Mouse (Mus musculus): ENCODE measurements at regions not wholly inside any gene's neighbourhood (a gene's known extent, or its start where the extent isn't known, plus 50 kb on each side); places are given as distances from the start of the nearest gene placed in this dataset.

DNA sequence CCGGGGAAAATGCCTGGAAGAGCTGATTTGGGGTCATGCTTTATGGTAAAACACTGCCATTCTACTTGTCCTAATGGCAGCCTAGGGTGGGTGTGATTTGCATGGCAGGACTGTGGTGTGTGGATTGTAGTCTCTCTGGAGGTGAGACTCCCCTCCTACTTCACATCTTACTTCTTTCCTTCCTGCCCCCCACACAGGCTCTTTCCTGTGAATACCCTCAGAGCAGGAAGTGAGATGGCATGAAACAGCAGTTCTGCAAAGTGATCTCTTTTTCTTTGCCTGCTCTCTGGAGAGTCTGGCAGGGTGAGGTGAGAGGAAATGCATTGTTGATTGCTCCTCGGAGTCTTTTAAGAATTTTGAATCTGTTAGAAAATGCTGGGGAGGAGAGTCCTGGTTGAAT lies 104.7 kb upstream of the Mamld1 start:
- H3K4me3 ChIP-seq (ENCODE audit: insufficient read depth, low read length): no peak overlapping the region

DNA sequence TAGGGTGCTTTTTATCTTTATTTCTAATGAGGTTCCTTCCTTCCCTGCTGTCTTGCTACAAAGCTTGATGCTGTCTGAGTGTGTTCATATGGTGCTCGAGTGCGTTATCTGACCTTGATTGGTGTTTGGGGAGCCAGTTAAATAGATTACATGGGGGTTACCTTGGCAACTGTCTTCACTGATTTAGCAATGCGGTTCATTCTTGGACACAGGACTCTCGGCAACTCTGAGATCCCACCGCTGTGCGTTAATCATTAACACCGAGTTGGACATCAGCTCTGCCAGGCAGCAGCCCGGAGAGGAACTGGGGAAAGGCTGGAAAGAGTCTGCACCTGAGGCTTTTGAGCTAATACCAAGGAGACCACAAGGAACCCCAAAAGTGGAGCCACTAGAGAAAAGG lies 104.0 kb upstream of the Mamld1 start:
- Histone ChIP-seq H3K4me3 (ENCODE audit: insufficient read depth, low read length) (no peak overlapping the region), H3K27ac (ENCODE audit: insufficient read depth, low read depth, low read length) (no peak overlapping the region), H3K4me1 (ENCODE audit: control insufficient read depth, insufficient read depth, low read length) (no peaks in the 10 kb centered on the region)
- TF ChIP-seq POLR2A (IDR thresholded peaks at IDR 0.05; ENCODE audit: borderline replicate concordance, low read depth, low read length) (no peak), CTCF (IDR thresholded peaks at IDR 0.05; ENCODE audit: low read depth, low read length) (no peak)

More for the DNA sequence above, 104.7 kb upstream of the Mamld1 start:
- no peak for TF ChIP-seq CTCF (IDR thresholded peaks at IDR 0.05; ENCODE audit: low read depth, low read length)
- TF ChIP-seq POLR2A (IDR thresholded peaks at IDR 0.05; ENCODE audit: borderline replicate concordance, low read depth, low read length): no peak
- H3K27ac ChIP-seq (ENCODE audit: insufficient read depth, low read depth, low read length): no peak overlapping the region
- H3K4me1 ChIP-seq (ENCODE audit: control insufficient read depth, insufficient read depth, low read length): no peaks in the 10 kb centered on the region

DNA sequence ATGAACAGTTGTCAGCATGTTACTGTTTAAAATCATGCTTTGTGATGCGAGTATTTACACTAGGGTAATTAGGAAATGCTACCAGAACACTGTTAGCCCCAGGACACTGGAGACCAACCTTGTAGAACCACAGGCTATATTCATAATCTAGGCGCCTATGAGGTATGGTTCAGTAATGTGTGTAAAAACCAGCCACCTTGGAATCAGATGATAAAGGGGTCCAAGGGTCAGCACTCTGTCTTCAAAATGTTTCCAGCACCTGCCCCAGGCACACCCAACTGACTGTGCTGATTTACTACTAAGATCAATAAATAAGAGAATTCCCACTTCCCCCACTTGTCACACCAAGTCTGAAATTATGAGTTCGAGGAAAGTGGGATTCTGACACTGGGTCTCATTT lies 100.8 kb upstream of the Mamld1 start:
- Histone ChIP-seq H3K27ac (ENCODE audit: insufficient read depth, low read depth, low read length) (no peak overlapping the region), H3K4me3 (ENCODE audit: insufficient read depth, low read length) (no peak overlapping the region), H3K4me1 (ENCODE audit: control insufficient read depth, insufficient read depth, low read length) (no peaks in the 10 kb centered on the region)
- TF ChIP-seq CTCF (IDR thresholded peaks at IDR 0.05; ENCODE audit: low read depth, low read length) (no peak), POLR2A (IDR thresholded peaks at IDR 0.05; ENCODE audit: borderline replicate concordance, low read depth, low read length) (no peak)

DNA sequence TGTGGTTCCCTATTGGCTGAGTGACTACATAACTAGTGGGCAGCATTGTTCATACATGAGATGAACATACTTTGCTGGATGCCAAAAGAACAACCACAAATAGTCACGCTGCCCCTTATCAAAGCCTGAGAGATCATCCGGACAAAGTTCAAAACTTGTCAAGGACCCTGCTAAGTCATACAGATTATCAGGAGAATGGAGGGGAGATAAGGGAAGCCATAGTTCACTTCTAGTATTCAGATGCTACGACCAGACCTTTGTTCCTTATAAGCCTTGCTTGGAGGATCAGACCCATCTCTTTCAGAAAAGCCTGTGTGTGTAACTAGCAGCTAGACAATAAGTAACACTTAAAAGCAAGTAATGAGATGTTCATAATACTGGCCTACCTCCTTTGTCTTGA lies 97.0 kb upstream of the Mamld1 start:
- TF ChIP-seq POLR2A (IDR thresholded peaks at IDR 0.05; ENCODE audit: borderline replicate concordance, low read depth, low read length) (no peak), CTCF (IDR thresholded peaks at IDR 0.05; ENCODE audit: low read depth, low read length) (no peak)
- no peaks in the 10 kb centered on the region for H3K4me1 ChIP-seq (ENCODE audit: control insufficient read depth, insufficient read depth, low read length)
- H3K4me3 ChIP-seq (ENCODE audit: insufficient read depth, low read length): no peak overlapping the region
- H3K27ac ChIP-seq (ENCODE audit: insufficient read depth, low read depth, low read length): no peak overlapping the region

All from bone marrow macrophage, adult 2 months (primary cell).